Mouse (Mus musculus): ENCODE results near the gene Grcc10. TPM values are rescaled to one million over a fixed set of nuclear protein-coding genes. Genes with fewer than 3 reads are reported as not detected.
A peak's percentile ranks its signal among the peaks of the same experiment; 100 is the strongest.

Grcc10 gene
- polyA plus RNA-seq, 1 experiment, result 355 TPM

DNA sequence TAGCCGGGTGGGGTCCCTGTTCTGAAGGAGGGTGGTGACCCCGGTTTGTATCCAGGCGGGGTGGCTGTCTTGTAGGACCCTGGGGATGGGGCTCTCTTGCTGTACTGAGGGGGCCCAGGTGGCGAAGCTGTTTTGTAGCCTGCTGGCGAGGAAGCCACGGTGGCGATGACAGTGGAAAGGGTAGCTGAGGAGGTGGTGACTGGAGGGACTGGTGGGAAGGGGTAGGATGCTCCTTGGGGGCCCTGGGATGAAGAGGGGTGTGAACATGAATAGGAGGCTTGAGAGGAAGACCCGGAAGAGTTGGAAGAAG, 5.1 kb upstream of the Grcc10 start:
- Histone ChIP-seq H3K4me3 (ENCODE audit: insufficient read depth, low read depth, low read length) (peak overlapping the region; percentile 63), H3K27ac (replicated peaks; ENCODE audit: low read depth, low read length) (no peak overlapping the region), H3K4me1 (ENCODE audit: control insufficient read depth, insufficient read depth, insufficient read length, low read length) (peaks cover 3% of the 10 kb centered on the region; the same call in 1 of the 2 replicates)

GRCm38 (mm10) chr6:124745490-124746295, 4.5 kb upstream of the Grcc10 start:
- H3K27ac ChIP-seq (replicated peaks; ENCODE audit: low read depth, low read length), result peak overlapping the region; percentile 64
- H3K4me3 ChIP-seq (ENCODE audit: insufficient read depth, low read depth, low read length), result peak overlapping the region; percentile 63
- peaks cover 3% of the 10 kb centered on the region; the same call in 1 of the 2 replicates for H3K4me1 ChIP-seq (ENCODE audit: control insufficient read depth, insufficient read depth, insufficient read length, low read length)

GRCm38 (mm10) chr6:124744755-124745321, 3.7 kb upstream of the Grcc10 start:
- peaks cover 6% of the 10 kb centered on the region; the same call in 1 of the 2 replicates for H3K4me1 ChIP-seq (ENCODE audit: control insufficient read depth, insufficient read depth, insufficient read length, low read length)
- peak overlapping the region; percentile 41 for H3K4me3 ChIP-seq (ENCODE audit: insufficient read depth, low read depth, low read length)
- H3K27ac ChIP-seq (replicated peaks; ENCODE audit: low read depth, low read length), result peak overlapping the region; percentile 27; the same call in 1 of the 2 replicates

- Histone ChIP-seq H3K4me3 (ENCODE audit: insufficient read depth, low read depth, low read length) (no peak overlapping the region), H3K27ac (replicated peaks; ENCODE audit: low read depth, low read length) (no peak overlapping the region), H3K4me1 (ENCODE audit: control insufficient read depth, insufficient read depth, insufficient read length, low read length) (peaks cover 11% of the 10 kb centered on the region; the same call in 1 of the 2 replicates)
These were observed 2.5 kb upstream of the Grcc10 start for GRCm38 (mm10) chr6:124743647-124744046.

GRCm38 (mm10) chr6:124742839-124743514, 1.8 kb upstream of the Grcc10 start:
- Histone ChIP-seq H3K4me1 (ENCODE audit: control insufficient read depth, insufficient read depth, insufficient read length, low read length) (peaks cover 11% of the 10 kb centered on the region; the same call in 1 of the 2 replicates), H3K4me3 (ENCODE audit: insufficient read depth, low read depth, low read length) (no peak overlapping the region), H3K27ac (replicated peaks; ENCODE audit: low read depth, low read length) (no peak overlapping the region)

DNA sequence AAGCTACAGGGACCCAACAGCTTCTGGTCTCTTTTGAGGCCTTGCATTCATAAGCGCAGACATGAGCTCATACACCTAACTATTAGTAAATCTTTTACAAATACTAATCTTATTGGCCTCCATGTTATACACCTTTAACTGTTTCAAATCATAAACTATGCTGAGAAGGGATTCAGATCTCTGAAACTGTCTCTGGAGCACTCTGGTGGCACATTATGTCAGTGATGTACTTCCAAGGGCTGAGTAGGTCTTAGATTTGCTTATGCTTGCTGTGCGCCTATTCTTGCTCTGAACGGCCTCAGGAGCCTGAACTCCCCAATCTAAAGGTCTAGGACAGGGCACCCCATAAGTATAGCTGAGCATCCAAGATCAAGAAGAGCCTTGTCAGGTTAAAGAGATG, 668 bp upstream of the Grcc10 start:
- Histone ChIP-seq H3K4me3 (ENCODE audit: insufficient read depth, low read depth, low read length) (no peak overlapping the region), H3K4me1 (ENCODE audit: control insufficient read depth, insufficient read depth, insufficient read length, low read length) (peaks cover 11% of the 10 kb centered on the region; the same call in 1 of the 2 replicates), H3K27ac (replicated peaks; ENCODE audit: low read depth, low read length) (peak overlapping the region; percentile 33)

GRCm38 (mm10) chr6:124740211-124740887, 825 bp downstream of the Grcc10 start:
- H3K27ac ChIP-seq (replicated peaks; ENCODE audit: low read depth, low read length), result peak overlapping the region; percentile 91
- peak overlapping the region; percentile 65 for H3K4me3 ChIP-seq (ENCODE audit: insufficient read depth, low read depth, low read length)
- peaks cover 11% of the 10 kb centered on the region; the same call in 1 of the 2 replicates for H3K4me1 ChIP-seq (ENCODE audit: control insufficient read depth, insufficient read depth, insufficient read length, low read length)

- Histone ChIP-seq H3K4me1 (ENCODE audit: control insufficient read depth, insufficient read depth, insufficient read length, low read length) (peaks cover 8% of the 10 kb centered on the region; the same call in 1 of the 2 replicates), H3K27ac (replicated peaks; ENCODE audit: low read depth, low read length) (peak overlapping the region; percentile 91; the same call in 1 of the 2 replicates), H3K4me3 (ENCODE audit: insufficient read depth, low read depth, low read length) (no peak overlapping the region)
These were observed 1.9 kb downstream of the Grcc10 start for GRCm38 (mm10) chr6:124739231-124739796.

DNA sequence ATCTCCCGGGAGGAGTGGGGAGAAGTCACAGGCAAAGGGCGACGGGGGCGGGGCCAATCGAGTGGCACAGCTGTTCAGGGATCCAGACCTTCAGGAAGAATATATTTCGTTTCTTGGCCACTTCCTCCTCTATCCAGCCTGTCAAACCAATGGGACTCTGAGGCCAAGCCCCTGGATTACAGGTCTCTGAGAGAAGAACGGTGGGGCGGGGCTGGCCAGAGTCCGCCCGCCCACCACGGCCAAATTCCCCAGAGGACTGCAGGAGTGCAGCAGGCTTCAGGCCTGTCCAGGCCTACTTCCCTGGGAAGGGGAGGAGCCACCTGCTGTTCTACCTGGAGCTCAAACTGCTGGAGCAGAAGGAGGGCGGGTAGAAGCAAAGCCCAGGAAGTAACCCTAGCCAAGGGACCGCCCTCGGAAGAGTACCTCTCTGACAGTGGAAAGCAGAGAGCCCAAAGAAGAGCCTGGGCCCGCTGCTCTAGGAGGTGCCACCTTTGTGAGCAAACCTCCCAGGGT, 2.6 kb downstream of the Grcc10 start, which contains the start of gene Ptpn6:
Gene Ptpn6, minus strand, starts transcription at position 204 of the 513 bp plus-strand sequence.
- H3K27ac ChIP-seq (replicated peaks; ENCODE audit: low read depth, low read length), result no peak within 1 kb of the TSS
- H3K4me1 ChIP-seq (ENCODE audit: control insufficient read depth, insufficient read depth, insufficient read length, low read length), result peaks cover 8% of the 10 kb centered on the region; the same call in 1 of the 2 replicates
- no peak within 1 kb of the TSS for H3K4me3 ChIP-seq (ENCODE audit: insufficient read depth, low read depth, low read length)

GRCm38 (mm10) chr6:124737040-124737439, 4.1 kb downstream of the Grcc10 start:
- Histone ChIP-seq H3K4me1 (ENCODE audit: control insufficient read depth, insufficient read depth, insufficient read length, low read length) (peaks cover 8% of the 10 kb centered on the region; the same call in 1 of the 2 replicates), H3K27ac (replicated peaks; ENCODE audit: low read depth, low read length) (no peak overlapping the region), H3K4me3 (ENCODE audit: insufficient read depth, low read depth, low read length) (no peak overlapping the region)

GRCm38 (mm10) chr6:124734417-124734816, 6.8 kb downstream of the Grcc10 start:
- H3K4me1 ChIP-seq (ENCODE audit: control insufficient read depth, insufficient read depth, insufficient read length, low read length), result peaks cover 4% of the 10 kb centered on the region; the same call in 1 of the 2 replicates
- no peak overlapping the region for H3K27ac ChIP-seq (replicated peaks; ENCODE audit: low read depth, low read length)
- no peak overlapping the region for H3K4me3 ChIP-seq (ENCODE audit: insufficient read depth, low read depth, low read length)

GRCm38 (mm10) chr6:124732476-124733370, 8.5 kb downstream of the Grcc10 start:
- peak overlapping the region; percentile 74; the same call in 1 of the 2 replicates for H3K27ac ChIP-seq (replicated peaks; ENCODE audit: low read depth, low read length)
- no peaks in the 10 kb centered on the region for H3K4me1 ChIP-seq (ENCODE audit: control insufficient read depth, insufficient read depth, insufficient read length, low read length)
- H3K4me3 ChIP-seq (ENCODE audit: insufficient read depth, low read depth, low read length), result peak overlapping the region; percentile 55

DNA sequence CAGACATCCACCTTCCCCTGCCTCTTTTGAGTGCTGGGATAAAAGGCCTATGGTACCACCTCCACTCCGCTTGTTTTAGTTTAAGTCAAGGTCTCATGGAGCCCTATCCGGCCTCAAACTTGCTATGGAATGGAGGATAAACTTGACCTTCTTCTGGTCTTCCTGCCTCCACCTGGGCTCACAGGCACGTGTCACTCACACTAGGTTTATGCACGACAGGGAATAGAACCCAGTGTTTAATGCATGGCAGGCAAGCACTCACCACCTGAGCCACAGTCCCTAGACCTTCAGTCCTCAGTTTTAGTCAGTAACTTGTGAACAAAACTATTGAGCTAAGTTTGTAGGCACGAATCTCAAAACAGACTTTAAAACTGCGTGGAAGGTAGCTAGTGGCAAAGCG, 10.1 kb downstream of the Grcc10 start:
- no peak overlapping the region for H3K27ac ChIP-seq (replicated peaks; ENCODE audit: low read depth, low read length)
- H3K4me1 ChIP-seq (ENCODE audit: control insufficient read depth, insufficient read depth, insufficient read length, low read length), result no peaks in the 10 kb centered on the region
- H3K4me3 ChIP-seq (ENCODE audit: insufficient read depth, low read depth, low read length), result no peak overlapping the region

All from brown adipose tissue, adult 24 weeks (tissue).